Mouse (Mus musculus) thymus, postnatal 36 days (tissue): Measurements from ENCODE around the gene Nxph4.

Experiments
- DNase-seq, 2 experiments: peaks; one replicate each; pipeline ENCODE4 v3.0.0; 2022; ENCODE audit warnings: mixed read lengths in 2 of 2

Gene Nxph4

GRCm38 (mm10) chr10:127480833-127481813, 53.2 kb downstream of the Nxph4 start:
- DNase-seq = no peak

- DNase-seq = no peak
These were observed 55.2 kb downstream of the Nxph4 start for GRCm38 (mm10) chr10:127479131-127479530.

GRCm38 (mm10) chr10:127477301-127477700, 57.1 kb downstream of the Nxph4 start:
- no peak for DNase-seq

GRCm38 (mm10) chr10:127476541-127476940, 57.8 kb downstream of the Nxph4 start:
- no peak for DNase-seq
